Mouse (Mus musculus): ENCODE results near the gene Dnmt1.
"Not testable (repeated sequence)": the region's sequence is repeated elsewhere in the genome, so short reads cannot be mapped to it uniquely, and the experiment has no call there.

Dnmt1 gene

GRCm38 (mm10) chr9:20959430-20959938 is at the start of gene Dnmt1:
Gene Dnmt1, minus strand, starts transcription at chr9:20959888.
- no peak for DNase-seq

- DNase-seq: no peak
Measured at GRCm38 (mm10) chr9:21008007-21008406, 48.3 kb upstream of the Dnmt1 start.

- no peak for DNase-seq
Measured at GRCm38 (mm10) chr9:21007313-21007952, 47.7 kb upstream of the Dnmt1 start.

GRCm38 (mm10) chr9:21002627-21003551 is 43.2 kb upstream of the Dnmt1 start, which contains the start of gene Mrpl4:
Gene Mrpl4, plus strand, starts transcription at chr9:21002738.
- peak; percentile 89 for DNase-seq

GRCm38 (mm10) chr9:21002270-21002626 is 42.6 kb upstream of the Dnmt1 start:
- DNase-seq: no peak

- DNase-seq: no peak
Measured at GRCm38 (mm10) chr9:21001651-21002200, 42.0 kb upstream of the Dnmt1 start.

GRCm38 (mm10) chr9:21000811-21001210 is 41.1 kb upstream of the Dnmt1 start:
- peak; percentile 45 for DNase-seq

GRCm38 (mm10) chr9:20998337-20998736 is 38.6 kb upstream of the Dnmt1 start:
- not testable (repeated sequence) for DNase-seq

GRCm38 (mm10) chr9:20997065-20997464 is 37.4 kb upstream of the Dnmt1 start:
- no peak for DNase-seq

- peak; percentile 54 for DNase-seq
Measured at GRCm38 (mm10) chr9:20995069-20995468, 35.4 kb upstream of the Dnmt1 start.

GRCm38 (mm10) chr9:20993165-20993898 is 33.6 kb upstream of the Dnmt1 start:
- DNase-seq: no peak

- no peak for DNase-seq
Measured at GRCm38 (mm10) chr9:20991587-20991986, 31.9 kb upstream of the Dnmt1 start.

GRCm38 (mm10) chr9:20990861-20991260 is 31.2 kb upstream of the Dnmt1 start:
- DNase-seq: peak; percentile 65

GRCm38 (mm10) chr9:20987953-20988352 is 28.3 kb upstream of the Dnmt1 start:
- DNase-seq: no peak

GRCm38 (mm10) chr9:20986952-20987686 is 27.4 kb upstream of the Dnmt1 start:
- no peak for DNase-seq

GRCm38 (mm10) chr9:20983169-20983568 is 23.5 kb upstream of the Dnmt1 start:
- DNase-seq: no peak

- no peak for DNase-seq
Measured at GRCm38 (mm10) chr9:20982171-20982570, 22.5 kb upstream of the Dnmt1 start.

GRCm38 (mm10) chr9:20979769-20980168 is 20.1 kb upstream of the Dnmt1 start:
- DNase-seq: no peak

GRCm38 (mm10) chr9:20979181-20979580 is 19.5 kb upstream of the Dnmt1 start:
- no peak for DNase-seq

GRCm38 (mm10) chr9:20978409-20979095 is 18.9 kb upstream of the Dnmt1 start:
- DNase-seq: no peak

- DNase-seq: no peak
Measured at GRCm38 (mm10) chr9:20976961-20977689, 17.4 kb upstream of the Dnmt1 start.
